Mouse (Mus musculus) testis, adult 2 months (tissue): ENCODE results near the gene Ecm2.

Source experiments
- CTCF ChIP-seq: fragments of 200-500 bp; IDR thresholded peaks from 2 replicates; pipeline ENCODE4 v1.5.1; 2012; ENCODE audit warnings: low read depth, mild to moderate bottlenecking, inconsistent platforms, low read length, moderate library complexity; ENCODE audit not compliant: control insufficient read depth, insufficient read depth, insufficient replicate concordance
- POLR2A ChIP-seq: fragments of 200-500 bp; IDR thresholded peaks from 2 replicates; pipeline ENCODE4 v1.6.1; 2012; ENCODE audit warnings: low read depth, mild to moderate bottlenecking, inconsistent platforms, low read length, moderate library complexity; ENCODE audit not compliant: control insufficient read depth

DNA sequence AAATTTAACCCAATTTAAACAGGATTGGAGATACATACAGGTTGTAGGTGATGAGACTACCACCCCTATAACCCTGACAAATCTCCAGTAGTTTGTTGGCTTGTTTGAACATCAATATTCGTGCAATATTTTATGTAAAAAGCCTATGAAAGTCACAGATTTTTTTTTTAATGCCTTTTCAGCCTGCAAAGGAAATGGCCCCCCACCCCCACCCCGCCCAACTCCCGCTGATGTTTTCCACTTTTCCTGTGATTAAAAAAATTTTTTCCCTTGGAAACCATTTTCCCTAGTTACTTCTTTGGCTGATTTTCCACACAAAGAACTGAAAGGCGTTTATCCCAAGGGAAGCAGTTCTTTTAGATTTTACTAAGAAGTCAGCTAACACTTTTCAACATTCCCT lies at the start of gene Ecm2:
- TF ChIP-seq CTCF: no peak
- TF ChIP-seq POLR2A: no peak
